Mouse (Mus musculus) left cerebral cortex, adult 11 months (tissue): ENCODE measurements around the gene Naa30.

ENCODE experiments used
- DNase-seq: peaks from one replicate; pipeline ENCODE4 v3.0.0; 2022; ENCODE audit warnings: low spot score

Gene Naa30

GRCm38 (mm10) chr14:49226471-49226870 lies 54.4 kb downstream of the Naa30 start:
- no peak for DNase-seq

- no peak for DNase-seq
Measured at GRCm38 (mm10) chr14:49226986-49227385, 55.0 kb downstream of the Naa30 start.

GRCm38 (mm10) chr14:49231845-49232244 lies 59.8 kb downstream of the Naa30 start:
- no peak for DNase-seq

GRCm38 (mm10) chr14:49234788-49235515 lies 62.9 kb downstream of the Naa30 start:
- DNase-seq, result peak; percentile 12

GRCm38 (mm10) chr14:49238206-49238605 lies 66.2 kb downstream of the Naa30 start:
- DNase-seq, result peak; percentile 48
